Mouse (Mus musculus) limb, embryonic 15.5 days (tissue): ENCODE measurements at regions not wholly inside any gene's neighbourhood (a gene's known extent, or its start where the extent isn't known, plus 50 kb on each side); places are given as distances from the start of the nearest gene placed in this dataset.

Source experiments
- ATAC-seq: fragments of 200-750 bp; cut with Nextera tagmentation; 2 replicates; pipeline ENCODE4 v1.8.0; 2017; ENCODE audit warnings: low read depth, moderate TSS enrichment; ENCODE audit not compliant: insufficient number of reproducible peaks, low FRiP score, low TSS enrichment
- H3K27ac ChIP-seq: fragments of 300-500 bp; sonication (generic); 2 replicates; pipeline ENCODE4 v1.5.1; 2015; ENCODE audit warnings: moderate library complexity, mild to moderate bottlenecking, inconsistent platforms
- H3K27me3 ChIP-seq: fragments of 300-500 bp; sonication (generic); 2 replicates; pipeline ENCODE4 v1.6.1; 2015; ENCODE audit warnings: inconsistent platforms
- H3K36me3 ChIP-seq: fragments of 300-500 bp; sonication (generic); 2 replicates; pipeline ENCODE4 v1.6.1; 2015; ENCODE audit warnings: inconsistent platforms
- H3K4me1 ChIP-seq: fragments of 300-500 bp; sonication (generic); 2 replicates; pipeline ENCODE4 v1.6.1; 2015; ENCODE audit warnings: inconsistent platforms
- H3K4me2 ChIP-seq: fragments of 300-500 bp; sonication (generic); 2 replicates; pipeline ENCODE4 v1.6.1; 2015; ENCODE audit warnings: mild to moderate bottlenecking, inconsistent platforms
- H3K4me3 ChIP-seq: fragments of 300-500 bp; sonication (generic); 2 replicates; pipeline ENCODE4 v1.5.1; 2015; ENCODE audit warnings: mild to moderate bottlenecking, inconsistent platforms
- H3K9ac ChIP-seq: fragments of 300-500 bp; sonication (generic); 2 replicates; pipeline ENCODE4 v1.6.1; 2015; ENCODE audit warnings: inconsistent platforms
- H3K9me3 ChIP-seq: fragments of 300-500 bp; sonication (generic); 2 replicates; pipeline ENCODE4 v1.6.1; 2016; ENCODE audit warnings: inconsistent platforms
- WGBS: fragments of 180-500 bp; shearing (Covaris S2); methylation state at CpG from one replicate; pipeline ENCODE4 v1.1.7; 2015; 5-methylcytosine and 5-hydroxymethylcytosine counted together

DNA sequence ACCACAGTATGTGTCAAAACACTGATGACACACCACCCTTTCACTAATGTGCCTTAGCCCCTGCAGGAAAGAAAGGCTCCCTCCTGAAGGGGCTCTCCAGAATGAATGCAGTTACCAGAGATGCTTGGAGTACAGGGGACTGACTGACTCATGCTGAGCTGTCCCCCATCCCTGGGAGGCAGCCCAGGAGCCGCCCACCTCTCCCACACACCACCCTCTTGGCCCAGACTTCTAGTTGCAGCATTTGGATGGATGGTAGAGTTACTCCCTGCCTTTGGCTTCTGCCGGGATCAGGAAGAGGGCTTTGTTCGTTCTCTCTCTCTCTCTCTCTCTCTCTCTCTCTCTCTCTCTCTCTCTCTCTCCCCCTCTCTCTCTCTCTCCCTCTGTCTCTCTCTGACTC, 53.4 kb upstream of the Jun start:
- no peak for ATAC-seq
- Histone ChIP-seq H3K27ac (no peak overlapping the region), H3K36me3 (no peaks in the 10 kb centered on the region), H3K27me3 (no peaks in the 10 kb centered on the region), H3K9me3 (no peaks in the 10 kb centered on the region; the same call in 1 of the 2 replicates), H3K4me3 (no peak overlapping the region), H3K4me1 (peaks cover 26% of the 10 kb centered on the region), H3K9ac (no peak overlapping the region), H3K4me2 (no peak overlapping the region)
- WGBS = 16% methylated on average over 3 of the region's 3 CpGs

DNA sequence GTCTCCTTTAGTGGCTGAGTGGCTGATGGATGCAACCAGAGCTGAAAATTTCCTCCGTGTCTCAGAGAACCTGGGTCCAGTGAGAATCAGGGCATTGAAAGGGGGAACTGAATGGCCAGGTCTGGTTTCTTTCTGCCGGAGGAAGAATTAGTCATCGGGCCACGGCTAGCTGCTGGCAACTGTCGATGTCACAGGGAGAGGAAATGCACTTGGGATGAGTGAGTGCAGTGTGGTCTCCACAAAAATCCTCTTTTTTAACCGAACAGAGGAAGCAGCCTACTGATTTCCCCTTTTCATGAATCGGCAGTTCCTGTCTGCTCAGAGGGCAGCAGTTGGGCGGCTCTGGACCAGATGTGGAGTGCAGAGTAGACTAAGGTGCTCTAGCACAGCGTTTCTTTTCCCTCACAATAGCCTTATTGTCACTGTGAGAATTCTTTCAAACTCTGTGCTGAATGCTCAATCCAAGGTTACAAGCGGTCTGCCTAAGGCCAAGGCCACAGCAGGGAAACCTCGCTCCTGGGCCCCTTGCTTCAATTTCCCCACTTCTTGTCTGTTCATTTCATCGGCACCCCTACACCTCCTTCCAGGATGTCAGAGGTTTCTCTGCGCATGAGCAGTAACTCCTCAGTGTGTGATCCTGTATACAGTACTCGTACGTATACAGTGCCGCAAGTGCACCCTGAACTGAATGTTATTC, 54.1 kb upstream of the Jun start:
- H3K9ac ChIP-seq = no peak overlapping the region
- WGBS = 36% methylated on average over 16 of the region's 16 CpGs
- no peaks in the 10 kb centered on the region for H3K27me3 ChIP-seq
- H3K9me3 ChIP-seq = no peaks in the 10 kb centered on the region; the same call in 1 of the 2 replicates
- H3K4me1 ChIP-seq = peaks cover 26% of the 10 kb centered on the region
- H3K4me2 ChIP-seq = peak overlapping the region; percentile 24; the same call in 1 of the 2 replicates
- H3K27ac ChIP-seq = peak overlapping the region; percentile 71
- no peak for ATAC-seq
- no peak overlapping the region for H3K4me3 ChIP-seq
- no peaks in the 10 kb centered on the region for H3K36me3 ChIP-seq

DNA sequence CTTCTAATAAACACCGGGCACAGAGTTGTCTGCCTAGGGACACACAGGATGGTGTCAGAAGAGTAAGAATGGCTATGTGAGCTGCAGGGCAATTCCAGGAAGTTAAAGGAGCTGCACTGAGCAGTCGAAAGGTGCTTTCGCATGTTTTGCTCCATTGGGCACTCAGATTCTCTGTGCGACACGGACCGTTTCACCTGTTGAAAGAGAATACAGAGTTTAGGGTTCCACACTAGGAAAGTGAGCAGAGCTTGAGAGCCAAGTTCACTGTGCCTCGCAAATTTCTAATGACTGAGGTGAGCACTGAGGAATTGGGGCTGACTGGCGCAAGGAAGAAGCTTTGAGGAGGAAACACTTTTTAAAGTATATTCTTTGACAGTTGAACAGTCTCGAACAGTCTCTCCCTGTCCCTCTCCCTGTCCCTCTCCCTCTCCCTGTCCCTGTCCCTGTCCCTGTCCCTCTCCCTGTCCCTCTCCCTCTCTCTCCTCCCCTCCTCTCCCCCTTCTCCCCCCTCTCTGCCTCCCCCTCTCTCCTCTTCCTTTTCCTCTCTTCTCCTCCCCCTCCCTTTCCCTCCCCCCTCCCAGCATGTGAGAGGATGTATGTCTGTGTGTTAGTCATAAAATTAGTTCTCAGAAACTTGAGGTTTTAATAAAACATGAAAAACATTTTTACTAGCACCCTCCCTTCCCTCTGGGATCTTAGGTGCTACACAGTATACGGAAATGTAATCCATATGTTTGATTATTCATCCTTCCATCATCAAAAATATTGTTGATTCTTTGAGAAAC, 55.1 kb upstream of the Jun start:
- no peak overlapping the region for H3K27ac ChIP-seq
- H3K4me3 ChIP-seq = no peak overlapping the region
- no peak overlapping the region for H3K4me2 ChIP-seq
- no peak overlapping the region for H3K9ac ChIP-seq
- no peaks in the 10 kb centered on the region for H3K27me3 ChIP-seq
- 53% methylated on average over 10 of the region's 10 CpGs for WGBS
- H3K9me3 ChIP-seq = no peaks in the 10 kb centered on the region
- ATAC-seq = no peak
- peaks cover 26% of the 10 kb centered on the region for H3K4me1 ChIP-seq
- no peaks in the 10 kb centered on the region for H3K36me3 ChIP-seq

DNA sequence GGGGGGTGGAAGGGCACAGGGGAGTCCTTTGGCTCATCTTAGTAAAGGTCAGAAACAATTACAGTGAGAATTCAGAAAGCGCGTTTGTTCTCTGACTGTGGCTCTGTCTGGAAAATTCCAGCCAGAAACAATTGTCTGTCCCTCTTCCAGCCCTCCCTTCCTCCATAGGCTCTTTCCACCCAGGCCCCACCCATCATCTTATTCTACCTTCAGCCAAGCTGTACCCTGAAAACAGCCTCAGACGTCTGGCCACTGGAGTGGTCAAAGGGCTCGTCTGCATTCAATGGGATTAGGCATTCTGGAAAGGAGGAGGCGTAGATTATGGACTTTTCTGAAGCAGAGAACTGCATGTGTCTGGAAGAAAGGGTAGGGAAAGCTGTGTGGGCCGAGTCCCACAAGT, 56.8 kb upstream of the Jun start:
- no peak for ATAC-seq
- no peak overlapping the region for H3K9ac ChIP-seq
- no peaks in the 10 kb centered on the region for H3K36me3 ChIP-seq
- H3K27me3 ChIP-seq = no peaks in the 10 kb centered on the region
- H3K4me3 ChIP-seq = no peak overlapping the region
- WGBS = 77% methylated on average over 6 of the region's 6 CpGs
- no peaks in the 10 kb centered on the region for H3K9me3 ChIP-seq
- no peak overlapping the region for H3K4me2 ChIP-seq
- H3K4me1 ChIP-seq = peaks cover 26% of the 10 kb centered on the region
- H3K27ac ChIP-seq = peak overlapping the region; percentile 22; the same call in 1 of the 2 replicates

DNA sequence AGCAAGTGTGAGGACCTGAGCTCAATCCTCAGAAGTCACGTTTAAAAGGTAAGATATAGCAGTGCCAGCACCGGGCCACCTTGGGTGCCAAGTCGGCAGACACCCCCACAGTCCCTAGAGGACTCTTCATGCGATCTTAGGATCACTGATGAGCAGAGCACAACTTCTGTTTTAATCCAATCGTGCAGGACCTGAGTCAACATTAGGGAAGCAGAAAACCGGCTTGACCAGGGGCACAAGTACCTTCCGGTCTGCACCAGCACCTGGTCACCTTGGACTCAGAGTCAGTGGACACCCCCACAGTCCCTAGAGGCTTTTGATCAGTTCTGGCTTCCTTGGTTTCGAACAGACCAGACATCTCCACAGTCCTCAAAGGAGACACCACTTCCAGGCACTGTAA, 58.8 kb upstream of the Jun start:
- H3K36me3 ChIP-seq = no peaks in the 10 kb centered on the region
- no peak overlapping the region for H3K9ac ChIP-seq
- peaks cover 21% of the 10 kb centered on the region for H3K4me1 ChIP-seq
- no peak for ATAC-seq
- WGBS = 90% methylated on average over 8 of the region's 8 CpGs
- H3K4me3 ChIP-seq = no peak overlapping the region
- no peaks in the 10 kb centered on the region for H3K27me3 ChIP-seq
- H3K9me3 ChIP-seq = no peaks in the 10 kb centered on the region
- H3K4me2 ChIP-seq = no peak overlapping the region
- H3K27ac ChIP-seq = no peak overlapping the region

DNA sequence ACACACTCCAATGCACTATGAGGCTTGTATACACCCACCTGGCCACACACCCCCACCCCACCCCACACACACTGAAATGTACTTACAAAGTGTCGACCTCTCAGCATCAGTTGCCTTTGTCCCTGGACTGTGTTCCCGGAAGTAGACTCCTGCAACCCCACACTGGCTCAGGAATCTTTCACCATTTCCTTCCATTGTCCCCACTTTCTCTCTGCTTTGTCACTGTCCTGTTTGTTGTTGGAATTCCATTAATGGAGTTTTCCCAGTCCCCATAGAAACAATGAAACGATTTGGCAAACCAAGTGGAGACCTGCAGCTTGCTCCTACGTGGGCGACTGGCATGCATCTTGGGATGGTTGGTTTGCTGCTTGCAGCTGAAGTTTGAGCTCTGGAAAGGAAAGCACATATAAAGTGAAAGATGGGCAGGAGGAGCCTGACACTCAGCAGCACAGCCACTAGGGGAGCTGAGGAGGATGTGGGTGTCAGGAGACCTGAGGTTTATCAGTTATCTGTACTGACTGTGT, 65.2 kb upstream of the Jun start:
- no peak for ATAC-seq
- no peak overlapping the region for H3K4me2 ChIP-seq
- H3K9me3 ChIP-seq = no peaks in the 10 kb centered on the region
- no peaks in the 10 kb centered on the region for H3K36me3 ChIP-seq
- H3K27ac ChIP-seq = no peak overlapping the region
- no peak overlapping the region for H3K9ac ChIP-seq
- no peaks in the 10 kb centered on the region for H3K4me1 ChIP-seq
- H3K27me3 ChIP-seq = no peaks in the 10 kb centered on the region
- WGBS = 64% methylated on average over 5 of the region's 5 CpGs
- no peak overlapping the region for H3K4me3 ChIP-seq

DNA sequence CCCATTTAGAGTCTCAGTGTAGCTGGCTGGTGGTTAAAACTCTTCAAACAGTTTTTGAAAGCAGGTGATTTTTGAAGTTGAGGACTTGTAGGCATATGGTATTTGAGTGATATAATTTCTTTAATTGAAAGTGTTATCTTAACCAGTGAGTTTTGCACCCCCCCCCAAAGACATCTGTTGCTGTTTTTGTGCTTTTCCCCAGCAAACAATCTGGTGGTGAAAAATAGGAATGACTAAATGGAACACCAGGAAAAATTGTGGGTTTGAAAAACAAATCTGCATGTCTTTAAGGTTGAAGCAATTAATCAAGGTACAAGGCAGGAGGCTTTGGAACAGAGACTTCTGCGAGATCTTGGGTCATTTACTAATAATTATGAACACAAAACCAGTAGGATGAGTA, 68.9 kb upstream of the Jun start:
- Histone ChIP-seq H3K36me3 (no peaks in the 10 kb centered on the region), H3K27me3 (no peaks in the 10 kb centered on the region), H3K4me3 (no peak overlapping the region), H3K4me2 (no peak overlapping the region), H3K9ac (no peak overlapping the region), H3K9me3 (no peaks in the 10 kb centered on the region), H3K4me1 (no peaks in the 10 kb centered on the region), H3K27ac (no peak overlapping the region)
- WGBS = 77% methylated on average over 1 of the region's 1 CpGs
- no peak for ATAC-seq

DNA sequence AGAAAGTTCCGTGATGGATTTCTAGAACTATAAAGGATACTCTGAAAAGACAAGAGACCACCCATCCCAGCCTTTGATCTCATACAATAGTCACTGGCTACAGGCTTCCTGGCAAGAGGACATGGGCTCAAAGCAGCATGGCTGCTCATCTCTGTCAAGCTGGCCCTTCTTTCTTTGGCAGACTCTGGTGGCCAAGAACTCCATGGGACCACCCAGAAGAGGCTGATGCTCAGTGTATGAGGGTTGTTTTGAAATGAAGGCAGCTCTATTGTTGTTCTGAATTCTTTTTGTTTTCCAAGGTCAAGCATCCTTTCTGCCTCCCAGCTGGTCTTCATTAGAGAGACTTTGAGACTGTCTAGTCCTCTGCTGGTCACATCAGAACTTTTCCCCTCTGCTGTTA, 73.3 kb upstream of the Jun start:
- Histone ChIP-seq H3K4me3 (no peak overlapping the region), H3K4me1 (no peaks in the 10 kb centered on the region), H3K4me2 (no peak overlapping the region), H3K36me3 (no peaks in the 10 kb centered on the region), H3K9me3 (no peaks in the 10 kb centered on the region), H3K27me3 (no peaks in the 10 kb centered on the region), H3K9ac (no peak overlapping the region), H3K27ac (no peak overlapping the region)
- no peak for ATAC-seq
- 88% methylated on average over 1 of the region's 1 CpGs for WGBS

DNA sequence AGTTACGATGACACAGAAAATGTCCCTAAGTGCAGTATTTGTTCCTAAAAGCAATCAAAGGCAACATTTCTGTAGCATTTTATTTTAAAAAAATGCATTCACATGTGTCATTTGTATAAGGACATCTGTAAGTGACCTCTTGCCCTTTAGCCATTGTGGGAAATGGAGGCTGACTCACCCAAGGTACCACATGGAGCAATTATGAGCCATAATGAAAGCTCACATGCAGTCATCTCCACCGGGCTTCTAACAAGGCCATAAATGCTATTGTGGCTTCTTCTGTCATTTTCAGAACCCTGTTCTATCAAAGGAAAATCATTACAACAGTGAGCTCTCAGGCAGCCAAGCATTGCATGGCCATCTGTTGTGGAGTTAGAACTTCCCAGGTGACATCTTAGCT, 75.9 kb upstream of the Jun start:
- Histone ChIP-seq H3K4me1 (no peaks in the 10 kb centered on the region), H3K36me3 (no peaks in the 10 kb centered on the region), H3K4me3 (no peak overlapping the region), H3K9me3 (no peaks in the 10 kb centered on the region), H3K27ac (no peak overlapping the region), H3K9ac (no peak overlapping the region), H3K4me2 (no peak overlapping the region), H3K27me3 (no peaks in the 10 kb centered on the region)
- WGBS = 69% methylated on average over 2 of the region's 2 CpGs
- ATAC-seq = no peak

DNA sequence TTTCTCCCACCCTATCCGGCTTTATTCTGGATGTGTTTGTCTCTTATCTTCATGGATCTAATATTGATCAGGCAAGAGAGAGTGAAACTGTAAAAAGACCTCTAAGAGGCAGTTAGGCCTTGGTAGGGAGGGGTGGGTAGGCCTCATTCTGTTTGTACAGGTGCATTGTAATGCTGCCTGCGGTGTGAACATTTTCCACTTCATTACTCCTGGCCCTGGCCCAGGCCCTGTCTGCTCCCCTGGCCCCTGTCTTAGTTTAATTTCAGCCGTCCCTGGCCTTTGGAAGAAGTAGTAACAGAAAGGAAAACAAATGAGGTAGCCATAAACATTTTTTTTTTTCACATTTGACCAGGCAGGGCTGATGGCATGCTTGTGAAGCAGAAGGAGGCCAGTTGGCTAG, 81.8 kb upstream of the Jun start:
- ATAC-seq = no peak
- H3K9ac ChIP-seq = no peak overlapping the region
- no peak overlapping the region for H3K4me2 ChIP-seq
- WGBS = 35% methylated on average over 3 of the region's 3 CpGs
- no peak overlapping the region for H3K4me3 ChIP-seq
- no peaks in the 10 kb centered on the region for H3K36me3 ChIP-seq
- no peaks in the 10 kb centered on the region for H3K9me3 ChIP-seq
- peaks cover 30% of the 10 kb centered on the region for H3K4me1 ChIP-seq
- H3K27me3 ChIP-seq = no peaks in the 10 kb centered on the region
- H3K27ac ChIP-seq = no peak overlapping the region

DNA sequence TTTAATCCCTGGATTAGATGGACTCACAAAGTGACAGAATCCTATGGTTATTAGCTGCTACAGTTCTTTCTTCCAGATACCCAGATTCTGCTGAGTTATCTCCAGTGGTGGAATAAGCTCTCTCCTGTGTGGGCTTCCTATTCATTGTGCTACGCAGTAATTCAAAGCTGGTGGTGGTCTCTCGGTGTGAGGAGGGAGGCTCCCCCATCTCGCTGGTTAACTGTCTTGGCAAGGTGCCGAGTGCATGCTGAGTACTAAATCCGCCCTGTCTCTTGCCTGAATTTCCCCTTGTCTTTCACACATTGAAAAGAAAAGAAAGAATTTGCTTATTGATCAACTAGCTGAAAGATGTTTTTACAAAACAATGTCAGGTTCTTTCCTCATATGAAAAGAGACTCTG, 82.6 kb upstream of the Jun start:
- peaks cover 30% of the 10 kb centered on the region for H3K4me1 ChIP-seq

DNA sequence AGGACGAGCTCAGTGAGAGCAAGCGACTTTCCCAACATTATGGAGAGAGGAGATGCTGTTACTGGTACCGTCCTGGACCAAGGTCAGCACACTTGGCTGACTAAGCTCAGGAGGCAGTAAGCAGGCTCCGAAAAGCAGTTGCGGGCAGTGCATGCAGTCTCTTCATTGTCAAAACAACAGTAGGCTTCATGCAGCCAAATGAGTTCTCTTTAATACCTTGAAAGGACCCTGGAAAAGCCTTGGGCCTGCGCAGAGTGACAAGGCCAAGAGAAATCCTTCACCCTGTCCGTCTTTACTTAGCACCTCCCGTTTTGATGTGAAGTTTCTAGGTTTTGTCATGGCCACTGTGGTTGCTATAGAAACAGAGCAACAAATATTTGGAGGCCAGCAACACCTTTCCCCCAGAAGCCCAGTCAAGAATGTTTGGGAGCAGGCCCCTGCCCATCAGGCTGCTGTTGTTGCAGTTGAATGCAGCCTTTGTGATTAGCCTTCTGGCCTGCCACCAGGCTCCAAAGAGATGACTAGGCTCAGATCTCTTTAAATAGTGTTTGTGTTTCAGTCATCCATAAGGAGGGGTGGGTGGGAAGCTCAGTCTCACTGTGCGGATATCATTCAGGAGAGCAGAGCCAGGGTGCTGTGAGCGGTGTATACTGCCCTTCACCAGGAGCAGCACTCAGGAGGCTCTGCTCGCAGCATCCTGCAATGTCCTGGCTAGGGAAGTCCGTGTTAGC, 85.6 kb upstream of the Jun start:
- Histone ChIP-seq H3K4me2 (no peak overlapping the region), H3K27ac (peak overlapping the region; percentile 47; the same call in 1 of the 2 replicates), H3K4me1 (peaks cover 30% of the 10 kb centered on the region), H3K9me3 (no peaks in the 10 kb centered on the region), H3K36me3 (no peaks in the 10 kb centered on the region), H3K27me3 (no peaks in the 10 kb centered on the region), H3K4me3 (no peak overlapping the region), H3K9ac (no peak overlapping the region)
- WGBS = 62% methylated on average over 12 of the region's 12 CpGs
- no peak for ATAC-seq

More for the DNA sequence above, 82.6 kb upstream of the Jun start:
- Histone ChIP-seq H3K36me3 (no peaks in the 10 kb centered on the region), H3K9ac (no peak overlapping the region), H3K4me2 (no peak overlapping the region), H3K4me3 (no peak overlapping the region), H3K9me3 (no peaks in the 10 kb centered on the region), H3K27ac (no peak overlapping the region), H3K27me3 (no peaks in the 10 kb centered on the region)
- ATAC-seq = no peak
- WGBS = 22% methylated on average over 5 of the region's 5 CpGs
